Mouse (Mus musculus): ENCODE measurements at regions not wholly inside any gene's neighbourhood (a gene's known extent, or its start where the extent isn't known, plus 50 kb on each side); places are given as distances from the start of the nearest gene placed in this dataset.

- TF ChIP-seq POLR2A (IDR thresholded peaks at IDR 0.05; ENCODE audit: borderline replicate concordance, low read depth, low read length) (no peak), CTCF (IDR thresholded peaks at IDR 0.05; ENCODE audit: low read depth, low read length) (no peak)
Measured at GRCm38 (mm10) chr6:127298105-127298504, 146.1 kb upstream of the Ccnd2 start.
